Mouse (Mus musculus): ENCODE results near the gene Lcp1. TPM values are rescaled to one million over a fixed set of nuclear protein-coding genes. Genes with fewer than 3 reads are reported as not detected.

Gene Lcp1
- polyA plus RNA-seq, 1 experiment from 2014 or later, result 24.8 TPM

DNA sequence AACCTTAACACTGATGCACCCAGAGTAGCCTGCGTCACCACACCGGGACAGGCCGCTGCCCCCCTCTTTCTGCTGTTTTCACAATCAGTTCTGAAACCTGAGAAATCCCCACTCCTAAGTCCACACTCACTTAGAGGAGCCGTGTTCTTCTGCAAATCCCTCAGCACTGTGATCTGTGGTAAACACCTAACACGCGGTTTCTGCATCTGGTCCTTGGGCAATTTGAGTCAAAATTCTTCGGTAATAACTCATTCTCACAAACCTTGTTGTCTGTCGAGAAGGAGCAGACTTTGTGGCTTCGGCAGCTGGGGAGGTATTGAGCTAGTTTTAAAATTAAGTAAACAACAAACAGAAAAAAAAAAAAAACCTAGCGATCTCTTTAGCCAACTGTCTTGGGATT lies 62.0 kb downstream of the Lcp1 start:
- Histone ChIP-seq H3K36me3 (replicated peaks) (no peaks in the 10 kb centered on the region), H3K4me1 (no peaks in the 10 kb centered on the region), H3K27ac (no peak overlapping the region), H3K4me3 (no peak overlapping the region), H3K9me3 (no peaks in the 10 kb centered on the region), H3K27me3 (ENCODE audit: poor library complexity, severe bottlenecking) (no peaks in the 10 kb centered on the region)
- no peak for DNase-seq (ENCODE audit: extremely low spot score, low spot score)
- WGBS, result 90% methylated on average over 10 of the region's 10 CpGs

GRCm38 (mm10) chr14:75195530-75195929 lies 64.6 kb downstream of the Lcp1 start:
- Histone ChIP-seq H3K4me1 (no peaks in the 10 kb centered on the region), H3K4me3 (no peak overlapping the region), H3K27ac (no peak overlapping the region), H3K27me3 (ENCODE audit: poor library complexity, severe bottlenecking) (no peaks in the 10 kb centered on the region), H3K9me3 (no peaks in the 10 kb centered on the region), H3K36me3 (replicated peaks) (no peaks in the 10 kb centered on the region)
- DNase-seq (ENCODE audit: extremely low spot score, low spot score), result no peak
- 92% methylated on average over 5 of the region's 5 CpGs for WGBS

DNA sequence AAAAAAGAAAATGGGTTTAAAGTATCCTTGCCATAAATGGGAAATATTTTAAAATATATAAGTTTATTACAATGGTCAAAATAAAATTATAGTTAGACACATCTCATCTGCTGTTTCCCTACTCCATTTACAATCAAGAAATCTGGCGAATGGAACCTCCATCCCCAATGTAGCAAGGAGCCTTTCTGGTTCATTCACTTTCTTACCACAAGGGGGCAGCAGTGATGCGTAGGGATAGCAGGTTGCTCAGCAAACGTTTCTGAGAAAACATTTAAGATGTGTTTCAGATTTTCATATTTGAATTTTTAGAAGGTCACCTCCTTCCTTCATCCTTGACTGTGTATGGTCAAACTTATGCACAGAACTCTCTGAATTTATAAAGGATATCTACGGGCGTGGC lies 66.1 kb downstream of the Lcp1 start:
- Histone ChIP-seq H3K27ac (no peak overlapping the region), H3K4me1 (no peaks in the 10 kb centered on the region), H3K36me3 (replicated peaks) (no peaks in the 10 kb centered on the region), H3K27me3 (ENCODE audit: poor library complexity, severe bottlenecking) (no peaks in the 10 kb centered on the region), H3K9me3 (peaks cover 5% of the 10 kb centered on the region), H3K4me3 (no peak overlapping the region)
- DNase-seq (ENCODE audit: extremely low spot score, low spot score), result peak; percentile 61
- 44% methylated on average over 5 of the region's 5 CpGs for WGBS

DNA sequence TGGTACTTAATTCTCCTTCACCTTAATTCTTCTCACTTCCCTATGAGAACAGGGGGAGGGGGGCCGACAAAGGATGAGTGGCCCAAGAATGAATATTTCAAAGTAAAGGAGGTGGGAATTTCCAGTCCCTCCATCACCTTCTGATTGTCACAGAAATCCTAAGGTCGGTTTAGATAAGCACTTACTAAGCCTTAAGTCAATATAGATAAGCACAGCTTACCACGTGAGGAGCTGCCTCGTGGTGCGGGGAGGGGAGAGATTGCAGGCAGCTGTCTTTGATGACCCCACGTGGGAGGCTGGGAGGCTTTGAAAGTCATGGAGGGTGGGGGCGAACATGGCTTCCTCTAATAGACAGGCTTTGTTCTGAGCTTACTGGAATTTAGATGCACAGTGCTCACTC lies 66.8 kb downstream of the Lcp1 start:
- H3K36me3 ChIP-seq (replicated peaks), result no peaks in the 10 kb centered on the region
- H3K4me3 ChIP-seq, result no peak overlapping the region
- H3K4me1 ChIP-seq, result no peaks in the 10 kb centered on the region
- H3K27me3 ChIP-seq (ENCODE audit: poor library complexity, severe bottlenecking), result no peaks in the 10 kb centered on the region
- DNase-seq (ENCODE audit: extremely low spot score, low spot score), result no peak
- WGBS, result 80% methylated on average over 7 of the region's 7 CpGs
- peaks cover 5% of the 10 kb centered on the region for H3K9me3 ChIP-seq
- peak overlapping the region; percentile 40; the same call in 1 of the 2 replicates for H3K27ac ChIP-seq

DNA sequence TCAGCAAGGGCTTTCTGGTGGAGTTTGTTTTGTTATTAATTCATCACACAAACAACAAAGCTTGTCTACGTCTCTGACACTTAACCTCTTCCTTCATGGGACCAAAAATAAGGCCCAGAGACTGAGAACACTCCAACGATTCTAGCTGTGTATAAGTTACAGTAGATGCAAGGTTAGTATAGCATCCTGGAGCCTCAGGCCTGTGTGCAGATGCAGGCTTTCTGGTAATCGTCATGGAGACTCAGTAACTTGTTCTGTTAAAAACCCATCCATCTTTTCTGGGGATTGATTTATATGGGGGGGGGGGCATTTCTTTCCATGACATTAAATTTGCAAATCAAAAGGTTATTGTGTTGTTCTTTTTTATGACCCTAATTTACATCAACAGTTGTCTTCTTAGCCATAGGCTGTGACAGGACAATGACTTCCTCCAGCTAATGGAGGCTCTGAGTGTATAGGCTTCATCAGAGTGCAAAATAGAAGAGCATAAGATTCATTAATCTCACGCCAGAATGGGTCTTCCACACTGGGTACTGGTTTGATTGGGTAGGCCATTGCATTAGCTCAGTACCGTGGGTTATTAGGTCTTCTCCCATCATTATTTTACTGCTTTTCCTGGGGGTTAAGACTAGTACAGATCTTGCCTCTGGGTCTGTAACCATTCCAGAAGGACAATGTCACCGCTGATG lies 74.6 kb downstream of the Lcp1 start:
- H3K9me3 ChIP-seq, result peaks cover 5% of the 10 kb centered on the region
- no peaks in the 10 kb centered on the region for H3K27me3 ChIP-seq (ENCODE audit: poor library complexity, severe bottlenecking)
- no peak overlapping the region for H3K4me3 ChIP-seq
- H3K36me3 ChIP-seq (replicated peaks), result no peaks in the 10 kb centered on the region
- no peaks in the 10 kb centered on the region for H3K4me1 ChIP-seq
- DNase-seq (ENCODE audit: extremely low spot score, low spot score), result no peak
- H3K27ac ChIP-seq, result no peak overlapping the region
- 92% methylated on average over 6 of the region's 6 CpGs for WGBS

GRCm38 (mm10) chr14:75206307-75206706 lies 75.4 kb downstream of the Lcp1 start:
- no peaks in the 10 kb centered on the region for H3K27me3 ChIP-seq (ENCODE audit: poor library complexity, severe bottlenecking)
- H3K36me3 ChIP-seq (replicated peaks), result no peaks in the 10 kb centered on the region
- 91% methylated on average over 4 of the region's 4 CpGs for WGBS
- H3K4me1 ChIP-seq, result no peaks in the 10 kb centered on the region
- peaks cover 5% of the 10 kb centered on the region for H3K9me3 ChIP-seq
- H3K4me3 ChIP-seq, result no peak overlapping the region
- H3K27ac ChIP-seq, result no peak overlapping the region
- no peak for DNase-seq (ENCODE audit: extremely low spot score, low spot score)

DNA sequence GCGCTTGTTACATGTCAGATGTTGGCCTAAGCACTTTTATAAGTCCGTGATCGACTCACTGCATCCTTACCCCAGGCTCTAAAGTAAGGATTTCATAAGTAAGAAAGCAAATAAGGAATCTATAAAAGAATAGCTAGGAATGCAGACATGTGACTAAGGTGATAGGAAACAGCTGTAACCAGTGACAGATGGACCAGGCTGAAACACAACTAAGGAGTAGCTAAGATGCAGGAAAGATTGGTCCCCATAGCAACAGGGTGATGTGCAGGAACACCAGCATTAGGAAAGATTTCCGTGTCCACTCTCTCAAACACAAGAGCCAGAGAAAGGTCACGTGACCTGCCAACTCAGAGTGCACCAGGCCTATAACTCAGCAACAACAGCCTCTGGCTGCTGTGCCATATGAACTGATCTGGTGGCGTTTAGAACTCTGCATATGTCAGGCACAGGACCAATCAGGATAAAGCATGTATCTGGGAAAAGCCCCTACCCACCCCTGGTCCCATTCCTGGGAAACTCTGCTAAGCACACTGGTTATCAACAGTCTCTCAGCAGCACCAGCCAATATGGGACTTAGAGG lies 77.8 kb downstream of the Lcp1 start:
- Histone ChIP-seq H3K27me3 (ENCODE audit: poor library complexity, severe bottlenecking) (no peaks in the 10 kb centered on the region), H3K9me3 (no peaks in the 10 kb centered on the region), H3K4me3 (no peak overlapping the region), H3K4me1 (no peaks in the 10 kb centered on the region), H3K36me3 (replicated peaks) (no peaks in the 10 kb centered on the region), H3K27ac (no peak overlapping the region)
- WGBS, result 79% methylated on average over 6 of the region's 6 CpGs
- DNase-seq (ENCODE audit: extremely low spot score, low spot score), result no peak

DNA sequence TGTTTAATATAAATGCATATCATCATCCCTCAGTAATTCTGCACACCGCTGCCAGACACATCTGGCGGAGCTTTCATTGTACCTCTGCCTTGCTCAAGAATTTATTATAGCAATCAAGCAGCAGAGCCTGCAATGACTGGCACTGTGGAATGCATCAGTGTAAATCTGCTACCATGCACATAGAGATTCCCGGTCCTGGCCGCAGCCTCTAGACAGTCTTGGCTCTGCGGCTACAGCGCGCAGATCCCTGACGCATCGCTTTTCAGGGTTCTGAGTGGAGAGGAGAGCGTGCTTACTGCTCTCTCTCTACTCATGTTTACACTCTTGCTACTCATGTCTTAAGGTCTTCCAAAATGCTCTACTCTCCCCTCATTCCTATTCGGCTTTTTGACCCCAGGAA lies 82.9 kb downstream of the Lcp1 start:
- DNase-seq (ENCODE audit: extremely low spot score, low spot score), result no peak

DNA sequence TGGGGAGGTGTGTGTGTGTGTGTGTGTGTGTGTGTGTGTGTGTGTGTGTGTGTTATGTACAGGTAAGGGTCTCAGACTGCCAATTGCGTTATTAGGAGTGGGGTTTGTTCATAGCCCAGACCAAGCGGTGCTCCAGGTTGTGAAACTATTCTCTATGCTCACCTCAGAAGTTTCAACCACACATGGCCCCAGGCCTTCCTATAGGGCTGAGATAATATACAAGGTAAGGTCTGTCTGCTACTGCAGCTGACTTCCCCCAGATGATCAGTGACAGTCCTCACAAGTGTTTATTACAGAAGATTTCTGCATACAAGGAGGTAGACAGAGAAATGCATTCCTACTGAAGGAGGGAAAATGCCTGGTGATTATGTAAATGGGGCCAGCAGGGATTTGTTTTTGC lies 87.9 kb downstream of the Lcp1 start:
- H3K27me3 ChIP-seq (ENCODE audit: poor library complexity, severe bottlenecking), result no peaks in the 10 kb centered on the region
- no peaks in the 10 kb centered on the region for H3K9me3 ChIP-seq
- H3K36me3 ChIP-seq (replicated peaks), result no peaks in the 10 kb centered on the region
- 93% methylated on average over 2 of the region's 2 CpGs for WGBS
- no peak for DNase-seq (ENCODE audit: extremely low spot score, low spot score)
- H3K4me1 ChIP-seq, result peaks cover 13% of the 10 kb centered on the region
- H3K4me3 ChIP-seq, result no peak overlapping the region
- H3K27ac ChIP-seq, result peak overlapping the region; percentile 58; the same call in 1 of the 2 replicates

More for the DNA sequence above, 82.9 kb downstream of the Lcp1 start:
- Histone ChIP-seq H3K4me3 (no peak overlapping the region), H3K27ac (no peak overlapping the region), H3K36me3 (replicated peaks) (no peaks in the 10 kb centered on the region), H3K27me3 (ENCODE audit: poor library complexity, severe bottlenecking) (no peaks in the 10 kb centered on the region), H3K4me1 (peaks cover 2% of the 10 kb centered on the region; the same call in 1 of the 2 replicates), H3K9me3 (no peaks in the 10 kb centered on the region)
- WGBS, result 95% methylated on average over 11 of the region's 11 CpGs

DNA sequence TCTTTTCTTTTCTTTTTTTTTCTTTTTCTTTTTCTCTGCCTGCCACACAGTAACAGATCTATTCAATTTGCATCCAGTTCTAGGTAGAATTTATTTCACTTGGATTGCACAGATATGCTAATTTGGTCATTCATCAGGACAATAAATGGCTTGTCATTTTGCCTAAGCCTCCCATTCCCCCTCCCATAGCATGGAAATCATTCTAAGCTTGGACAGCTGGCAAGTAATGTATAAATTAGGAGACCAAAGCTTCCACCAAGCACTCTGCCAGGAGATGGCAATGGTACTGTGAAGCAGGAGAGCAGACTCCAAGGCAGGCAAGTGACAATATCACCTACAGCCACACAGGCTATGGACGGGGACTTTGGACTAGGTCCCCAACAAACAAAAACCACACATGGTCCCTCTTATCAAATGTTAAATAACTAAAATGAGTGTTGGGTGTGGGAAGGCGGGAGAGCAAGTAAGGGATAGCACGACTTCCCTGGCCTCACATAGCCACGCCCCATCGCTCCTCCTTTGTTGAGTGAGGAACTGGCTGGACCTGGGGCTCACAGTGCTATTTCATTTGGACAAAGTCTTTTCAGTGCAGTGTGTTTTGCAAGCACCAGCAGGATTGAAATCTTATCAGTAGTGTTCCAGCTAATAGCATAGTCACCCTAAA lies 88.5 kb downstream of the Lcp1 start:
- no peak for DNase-seq (ENCODE audit: extremely low spot score, low spot score)
- Histone ChIP-seq H3K36me3 (replicated peaks) (no peaks in the 10 kb centered on the region), H3K27me3 (ENCODE audit: poor library complexity, severe bottlenecking) (no peaks in the 10 kb centered on the region), H3K4me1 (peaks cover 13% of the 10 kb centered on the region), H3K9me3 (no peaks in the 10 kb centered on the region), H3K27ac (peak overlapping the region; percentile 58; the same call in 1 of the 2 replicates), H3K4me3 (no peak overlapping the region)
- 81% methylated on average over 5 of the region's 5 CpGs for WGBS

- Histone ChIP-seq H3K27me3 (ENCODE audit: poor library complexity, severe bottlenecking) (no peaks in the 10 kb centered on the region), H3K4me1 (peaks cover 30% of the 10 kb centered on the region), H3K27ac (no peak overlapping the region), H3K9me3 (no peaks in the 10 kb centered on the region), H3K4me3 (no peak overlapping the region), H3K36me3 (replicated peaks) (no peaks in the 10 kb centered on the region)
- 85% methylated on average over 6 of the region's 6 CpGs for whole genome bisulfite sequencing
- no peak for DNase-seq (ENCODE audit: extremely low spot score, low spot score)
These were observed 91.5 kb downstream of the Lcp1 start for GRCm38 (mm10) chr14:75222386-75222785.

DNA sequence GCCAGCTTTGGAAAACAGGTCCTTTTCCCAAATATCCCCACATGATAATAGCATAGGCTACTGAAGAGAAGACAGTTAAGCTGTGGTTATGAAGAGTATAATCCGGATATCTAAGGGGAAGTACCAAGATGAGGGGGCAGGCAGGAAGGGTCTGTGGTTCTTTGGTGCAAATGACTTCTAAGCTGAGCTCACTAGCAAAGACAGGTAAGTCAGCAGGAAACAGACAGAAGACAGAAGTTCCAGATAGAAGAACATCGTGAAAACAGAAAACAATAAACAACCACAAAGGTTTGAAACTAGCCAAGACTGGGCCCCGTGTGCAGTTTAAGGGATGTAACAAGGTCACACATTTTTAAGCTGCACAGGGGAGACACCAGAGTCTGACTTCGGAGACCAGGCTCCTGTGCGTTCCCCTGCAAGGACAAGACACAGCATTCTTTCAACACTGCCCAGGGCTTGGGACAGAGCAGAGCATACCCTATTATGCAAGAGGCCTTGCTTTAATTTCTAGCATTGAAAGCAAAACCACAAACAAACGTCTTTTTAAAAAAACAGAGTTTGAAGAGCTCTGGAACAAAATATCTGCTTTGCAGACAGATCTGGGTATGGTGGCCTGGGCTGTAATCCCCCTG lies 96.7 kb downstream of the Lcp1 start:
- peak overlapping the region; percentile 40; the same call in 1 of the 2 replicates for H3K27ac ChIP-seq
- no peaks in the 10 kb centered on the region for H3K27me3 ChIP-seq (ENCODE audit: poor library complexity, severe bottlenecking)
- 82% methylated on average over 6 of the region's 6 CpGs for WGBS
- no peak for DNase-seq (ENCODE audit: extremely low spot score, low spot score)
- peaks cover 17% of the 10 kb centered on the region for H3K4me1 ChIP-seq
- no peaks in the 10 kb centered on the region for H3K36me3 ChIP-seq (replicated peaks)
- H3K4me3 ChIP-seq, result no peak overlapping the region
- H3K9me3 ChIP-seq, result no peaks in the 10 kb centered on the region

- WGBS, result 72% methylated on average over 2 of the region's 2 CpGs
- no peak overlapping the region for H3K4me3 ChIP-seq
- H3K9me3 ChIP-seq, result no peaks in the 10 kb centered on the region
- H3K36me3 ChIP-seq (replicated peaks), result no peaks in the 10 kb centered on the region
- H3K4me1 ChIP-seq, result peaks cover 30% of the 10 kb centered on the region
- H3K27ac ChIP-seq, result no peak overlapping the region
- H3K27me3 ChIP-seq (ENCODE audit: poor library complexity, severe bottlenecking), result no peaks in the 10 kb centered on the region
- peak; percentile 35 for DNase-seq (ENCODE audit: extremely low spot score, low spot score)
These were observed 98.9 kb downstream of the Lcp1 start for GRCm38 (mm10) chr14:75229834-75230233.

Data from forebrain, embryonic 10.5 days (tissue).